Mouse (Mus musculus) megakaryocyte, embryonic 14.5 days (primary cell): Measurements from ENCODE around the gene Strip2.

Experiments used
- FLI1 ChIP-seq: IDR thresholded peaks from 2 replicates; pipeline ENCODE4 v1.6.1; 2012; ENCODE audit warnings: low read length, inconsistent platforms, mixed read lengths
- GATA1 ChIP-seq: IDR thresholded peaks from 3 replicates; pipeline ENCODE4 v1.6.1; 2012; ENCODE audit warnings: mixed read lengths, low read length, inconsistent platforms, borderline replicate concordance

- TF ChIP-seq GATA1 (no peak), FLI1 (no peak)
Measured at GRCm38 (mm10) chr6:29985504-29985903, 68.7 kb downstream of the Strip2 start.
